Mouse (Mus musculus): ENCODE measurements around the gene Gm27021.

- TF ChIP-seq POLR2A (IDR thresholded peaks at IDR 0.05; ENCODE audit: control insufficient read depth in 1 of 2, insufficient read depth in 1 of 2, low read depth in 1 of 2, low read length in 2 of 2, poor library complexity in 1 of 2) (no peak), MXI1 (IDR thresholded peaks at IDR 0.05; ENCODE audit: low read depth, low read length) (no peak), CHD2 (IDR thresholded peaks at IDR 0.05; ENCODE audit: low read length) (no peak), MAFK (IDR thresholded peaks at IDR 0.05; ENCODE audit: borderline replicate concordance, low read depth, low read length) (no peak), ZMIZ1 (IDR thresholded peaks at IDR 0.05; ENCODE audit: low read depth, low read length) (no peak), HCFC1 (IDR thresholded peaks at IDR 0.05; ENCODE audit: low read depth, low read length) (no peak)
Measured at GRCm38 (mm10) chr8:120698426-120698825, 30.5 kb upstream of the Gm27021 start.

Data from MEL (cell line).